ENCODE assay signal across 19 mouse cellular contexts in the genomic region with DNA sequence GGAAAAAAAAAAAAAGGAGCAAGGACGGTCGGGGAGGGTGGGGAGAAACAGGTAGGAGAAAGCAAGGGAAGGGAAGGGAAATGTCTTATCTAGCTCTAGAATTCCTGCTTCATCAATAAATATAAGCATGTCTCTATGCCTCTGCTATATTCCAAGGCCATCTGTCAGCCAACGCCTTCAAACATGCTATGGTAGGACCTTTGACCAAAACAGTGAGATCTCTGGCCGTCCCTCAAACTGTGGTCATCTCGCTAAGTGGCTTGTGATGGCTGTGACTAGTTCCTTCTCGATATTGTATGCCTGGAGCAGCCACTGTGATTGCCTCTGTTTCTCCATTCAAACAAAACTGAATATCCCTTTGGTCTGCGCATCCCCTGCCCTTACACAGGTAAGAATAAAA. TPM values are rescaled to one million over a fixed set of nuclear protein-coding genes. Genes with fewer than 3 reads are reported as not detected.
"Had no signal": no experiment of that assay in that cellular context is flagged by ENCODE, and none has a peak within 500 bp of the region (broad histone marks: within the 10 kb centered on the region; RNA-seq: fewer than 3 reads in every experiment).

No protein-coding gene starts in this region.

- H3K4me2 ChIP-seq: midbrain, embryonic 11.5 days; midbrain, embryonic 13.5 days had no signal

- DNase-seq: liver; liver, embryonic 13.5 days; liver, postnatal 0 days; right cerebral cortex, postnatal 14 days; thymus, adult 2 months; thymus, postnatal 25 days; thymus, postnatal 4 days had no signal

- H3K36me3 ChIP-seq: liver, embryonic 13.5 days; liver, embryonic 15.5 days; midbrain, embryonic 13.5 days; midbrain, embryonic 15.5 days; neural tube, embryonic 12.5 days; stomach, embryonic 15.5 days had no signal

- H3K27ac ChIP-seq: liver, embryonic 13.5 days; liver, embryonic 15.5 days; macrophage; midbrain, embryonic 13.5 days; midbrain, embryonic 15.5 days; neural tube, embryonic 12.5 days; stomach, embryonic 15.5 days; stomach, postnatal 0 days had no signal

- H3K4me3 ChIP-seq: liver, embryonic 13.5 days; liver, embryonic 15.5 days; midbrain, embryonic 13.5 days; midbrain, embryonic 15.5 days; neural tube, embryonic 12.5 days; stomach, embryonic 15.5 days had no signal

- H3K4me1 ChIP-seq: liver, embryonic 13.5 days; megakaryocyte, embryonic 14.5 days; neural tube, embryonic 12.5 days; stomach, embryonic 15.5 days had no signal

- H3K27me3 ChIP-seq: midbrain, embryonic 15.5 days; neural tube, embryonic 12.5 days; stomach, embryonic 15.5 days had no signal

- H3K9me3 ChIP-seq: liver, embryonic 13.5 days; liver, embryonic 15.5 days; midbrain, embryonic 13.5 days; midbrain, embryonic 15.5 days; neural tube, embryonic 12.5 days; stomach, embryonic 15.5 days had no signal

- H3K9ac ChIP-seq: liver, embryonic 13.5 days; liver, embryonic 15.5 days; liver, postnatal 0 days; midbrain, embryonic 13.5 days; midbrain, embryonic 15.5 days; neural tube, embryonic 12.5 days; stomach, embryonic 15.5 days had no signal

- ATAC-seq: liver, postnatal 0 days; midbrain, embryonic 15.5 days had no signal

RNA-seq across cellular contexts. Expression of a gene that starts 19.3 kb away (rescaled TPM):
- polyA plus RNA-seq: macrophage; midbrain, postnatal 0 days; spleen, adult 2 months; stomach, postnatal 0 days; urinary bladder, adult 2 months had no signal
